Mouse (Mus musculus) hindbrain, embryonic 12.5 days (tissue): Measurements from ENCODE around the gene P4hb. TPM values are rescaled to one million over a fixed set of nuclear protein-coding genes. Genes with fewer than 3 reads are reported as not detected.
A peak's percentile ranks its signal among the peaks of the same experiment; 100 is the strongest.

Source experiments
- ATAC-seq: fragments of 200-750 bp; cut with Nextera tagmentation; 2 replicates; pipeline ENCODE4 v1.8.0; 2017; ENCODE audit warnings: moderate TSS enrichment; ENCODE audit not compliant: low FRiP score
- H3K27ac ChIP-seq: fragments of 300-500 bp; sonication (generic); 2 replicates; pipeline ENCODE4 v1.5.1; 2016; ENCODE audit warnings: mild to moderate bottlenecking
- H3K27me3 ChIP-seq: fragments of 300-500 bp; sonication (generic); 2 replicates; pipeline ENCODE4 v1.6.1; 2016; ENCODE audit warnings: mild to moderate bottlenecking
- H3K36me3 ChIP-seq: fragments of 300-500 bp; sonication (generic); 2 replicates; pipeline ENCODE4 v1.6.1; 2016; ENCODE audit warnings: mild to moderate bottlenecking
- H3K4me1 ChIP-seq: fragments of 300-500 bp; sonication (generic); 2 replicates; pipeline ENCODE4 v1.6.1; 2016
- H3K4me2 ChIP-seq: fragments of 300-500 bp; sonication (generic); replicated peaks from 2 replicates; pipeline ENCODE4 v1.6.1; 2016; ENCODE audit warnings: mild to moderate bottlenecking
- H3K4me3 ChIP-seq: fragments of 300-500 bp; sonication (generic); 2 replicates; pipeline ENCODE4 v1.5.1; 2016; ENCODE audit warnings: mild to moderate bottlenecking
- H3K9ac ChIP-seq: fragments of 300-500 bp; sonication (generic); 2 replicates; pipeline ENCODE4 v1.6.1; 2016; ENCODE audit warnings: mild to moderate bottlenecking, moderate library complexity
- H3K9me3 ChIP-seq: fragments of 300-500 bp; sonication (generic); replicated peaks from 2 replicates; pipeline ENCODE4 v1.6.1; 2016; ENCODE audit warnings: mild to moderate bottlenecking
- WGBS: fragments of 180-500 bp; shearing (Covaris S2); methylation state at CpG from one replicate; pipeline ENCODE4 v1.1.7; 2016; 5-methylcytosine and 5-hydroxymethylcytosine counted together
- polyA plus RNA-seq: library from polyadenylated mRNA; unstranded; fragments of >200 nt; fragmentation: Nextera tagmentation; extraction: Ambion mirVana; gene quantifications from 2 replicates; pipeline ENCODE4 v1.2.1, GENCODE M21; 2016

Gene P4hb
- 473 and 486 TPM in 2 replicates for polyA plus RNA-seq

DNA sequence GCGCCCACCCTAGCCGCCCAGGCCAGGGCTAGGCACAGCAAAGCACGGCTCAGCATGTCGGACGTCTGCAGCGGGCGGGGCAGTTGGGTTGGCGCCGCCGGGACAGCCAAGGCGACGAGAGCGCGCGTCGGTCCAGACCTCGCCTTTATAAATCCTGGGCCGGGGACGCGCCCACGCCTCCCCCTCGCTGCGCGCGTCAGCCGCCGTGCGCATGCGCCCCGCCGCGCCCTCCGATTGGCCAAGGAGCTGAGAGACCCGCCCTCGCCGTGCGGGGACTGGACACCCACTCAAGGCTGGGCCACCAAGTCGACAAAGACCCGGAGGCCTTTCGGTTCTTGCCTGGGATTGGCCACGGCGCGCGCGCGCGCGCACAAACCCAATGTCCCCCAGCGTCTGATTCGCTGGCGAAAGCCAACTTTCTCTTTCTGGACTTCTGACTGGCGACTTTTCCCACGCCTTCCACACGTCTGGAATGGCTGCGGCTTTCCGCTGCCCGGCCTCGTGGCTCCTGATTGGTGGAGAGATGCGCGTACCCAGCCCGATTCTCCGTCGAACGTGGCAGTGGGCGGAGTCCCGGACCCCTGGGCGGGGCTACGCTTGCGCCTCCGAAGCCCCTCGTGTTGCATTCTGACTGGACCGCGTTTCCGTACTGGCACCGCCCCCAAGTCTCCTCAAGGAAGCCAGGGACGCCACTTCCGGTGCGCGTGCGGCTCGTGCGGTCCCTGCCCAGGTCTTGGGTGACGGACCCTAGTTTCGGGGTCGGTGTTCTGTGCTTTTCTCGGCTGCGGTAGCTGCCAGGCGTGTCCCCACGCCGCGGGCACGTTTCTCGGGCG is at the start of gene P4hb:
Gene P4hb, minus strand, starts transcription at position 502 of the 833 bp plus-strand sequence.
- under 1% methylated on average over 92 of the region's 94 CpGs for WGBS
- H3K27me3 ChIP-seq = no peaks in the 10 kb centered on the region
- no peaks in the 10 kb centered on the region for H3K9me3 ChIP-seq
- peaks cover 38% of the 10 kb centered on the region for H3K36me3 ChIP-seq
- peak within 1 kb of the TSS; percentile 95 for H3K27ac ChIP-seq
- peak; percentile 98 for ATAC-seq
- peak within 1 kb of the TSS; percentile 69 for H3K4me3 ChIP-seq
- H3K4me1 ChIP-seq = peaks cover 20% of the 10 kb centered on the region
- peak within 1 kb of the TSS; percentile 86 for H3K4me2 ChIP-seq
- H3K9ac ChIP-seq = peak within 1 kb of the TSS; percentile 87

DNA sequence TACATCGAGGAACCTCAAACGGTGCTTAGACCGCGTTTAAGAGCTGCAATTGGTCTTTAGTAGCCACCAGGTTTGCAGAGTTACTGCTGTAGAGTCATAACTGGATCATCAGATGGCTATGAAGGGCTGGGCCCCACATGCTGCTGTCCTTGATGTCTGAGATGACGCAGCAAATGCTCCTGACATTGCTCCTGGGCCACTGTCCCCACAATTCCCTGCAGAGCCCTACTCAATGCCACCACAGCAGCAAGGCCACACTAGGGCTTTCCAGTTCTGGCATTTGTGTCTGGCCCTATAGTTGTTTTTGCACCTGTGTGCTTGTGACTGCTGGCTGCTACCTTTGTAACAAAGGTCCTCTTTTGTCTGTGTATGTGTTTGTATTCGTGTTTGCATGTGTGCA is 49.8 kb upstream of the P4hb start:
- H3K4me3 ChIP-seq = no peak overlapping the region
- peaks cover 23% of the 10 kb centered on the region for H3K4me1 ChIP-seq
- H3K9ac ChIP-seq = no peak overlapping the region
- H3K36me3 ChIP-seq = peaks cover 64% of the 10 kb centered on the region
- 95% methylated on average over 6 of the region's 6 CpGs for WGBS
- no peak overlapping the region for H3K27ac ChIP-seq
- H3K4me2 ChIP-seq = no peak overlapping the region
- ATAC-seq = no peak
- H3K27me3 ChIP-seq = no peaks in the 10 kb centered on the region
- H3K9me3 ChIP-seq = no peaks in the 10 kb centered on the region

DNA sequence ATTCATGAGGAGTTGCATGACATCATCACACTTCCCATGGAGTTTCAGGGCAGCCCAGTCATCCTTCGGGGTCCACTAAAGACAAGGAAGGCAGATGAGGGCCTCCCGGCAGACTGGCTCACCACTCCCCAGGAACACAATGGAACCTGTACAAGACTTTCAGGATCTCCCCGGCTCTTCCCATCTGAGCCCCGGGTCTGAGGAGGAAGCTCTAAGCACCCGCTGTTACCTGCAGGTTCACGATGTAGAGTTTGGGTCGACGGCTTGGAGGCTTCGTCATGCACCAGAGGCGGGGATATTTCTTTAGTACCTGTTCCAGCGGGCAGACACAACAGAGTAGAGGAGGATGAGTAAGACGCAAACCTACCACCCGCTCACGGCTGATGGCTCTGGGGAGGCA is 47.1 kb upstream of the P4hb start:
- H3K4me3 ChIP-seq = no peak overlapping the region
- peaks cover 36% of the 10 kb centered on the region for H3K4me1 ChIP-seq
- no peak for ATAC-seq
- WGBS = 94% methylated on average over 14 of the region's 14 CpGs
- no peak overlapping the region for H3K27ac ChIP-seq
- no peaks in the 10 kb centered on the region for H3K9me3 ChIP-seq
- H3K36me3 ChIP-seq = peaks cover 54% of the 10 kb centered on the region
- H3K4me2 ChIP-seq = no peak overlapping the region
- no peaks in the 10 kb centered on the region for H3K27me3 ChIP-seq
- H3K9ac ChIP-seq = no peak overlapping the region

GRCm38 (mm10) chr11:120618619-120619535 is 45.8 kb upstream of the P4hb start:
- 94% methylated on average over 25 of the region's 25 CpGs for WGBS
- Histone ChIP-seq H3K4me1 (peaks cover 30% of the 10 kb centered on the region), H3K9ac (no peak overlapping the region), H3K27me3 (no peaks in the 10 kb centered on the region), H3K27ac (peak overlapping the region; percentile 79), H3K36me3 (peaks cover 57% of the 10 kb centered on the region), H3K4me3 (peak overlapping the region; percentile 71; the same call in 1 of the 2 replicates), H3K4me2 (no peak overlapping the region), H3K9me3 (no peaks in the 10 kb centered on the region)
- no peak for ATAC-seq

- Histone ChIP-seq H3K27me3 (no peaks in the 10 kb centered on the region), H3K36me3 (peaks cover 62% of the 10 kb centered on the region)
These were observed 44.6 kb upstream of the P4hb start, which contains the start of gene Pcyt2 for GRCm38 (mm10) chr11:120617519-120618112. Pcyt2 (minus strand) TSS chr11:120617936.

DNA sequence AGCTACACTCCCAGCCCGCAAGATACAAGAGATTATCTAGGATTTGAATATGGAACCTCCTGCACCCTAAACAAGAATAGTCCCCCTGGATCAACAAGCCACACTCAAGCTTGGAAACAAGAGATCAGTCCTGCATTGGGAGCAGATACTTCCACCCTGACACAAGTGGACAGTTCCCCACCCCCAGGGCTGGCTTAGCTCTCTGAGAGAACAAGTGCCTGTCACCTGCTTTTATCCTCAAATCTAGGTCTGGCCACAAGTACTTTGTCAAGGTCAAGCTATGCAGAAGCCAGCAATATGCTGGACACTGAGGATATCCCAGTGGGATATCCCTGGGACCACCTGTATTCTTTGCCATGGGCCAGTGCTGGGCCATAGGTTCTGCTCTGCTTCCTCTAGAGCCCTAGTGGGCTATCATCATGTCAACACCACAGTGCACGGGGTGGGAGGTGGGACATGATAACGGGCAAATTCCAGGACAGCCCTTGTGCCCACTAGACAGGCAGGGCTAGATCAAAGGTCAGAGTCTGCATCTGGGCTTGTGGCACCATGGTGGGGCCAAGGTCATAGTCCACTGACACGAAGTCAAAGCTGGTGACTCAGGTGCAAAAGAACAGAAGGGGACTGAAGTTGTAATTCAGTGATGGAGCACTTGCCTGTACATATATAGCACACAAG is 43.7 kb upstream of the P4hb start:
- peak overlapping the region; percentile 56 for H3K4me2 ChIP-seq
- no peak for ATAC-seq
- no peaks in the 10 kb centered on the region for H3K27me3 ChIP-seq
- peak overlapping the region; percentile 79; the same call in 1 of the 2 replicates for H3K27ac ChIP-seq
- H3K36me3 ChIP-seq = peaks cover 62% of the 10 kb centered on the region
- 56% methylated on average over 4 of the region's 4 CpGs for WGBS
- peak overlapping the region; percentile 71 for H3K4me3 ChIP-seq
- H3K9ac ChIP-seq = peak overlapping the region; percentile 80
- no peaks in the 10 kb centered on the region for H3K9me3 ChIP-seq
- peaks cover 24% of the 10 kb centered on the region for H3K4me1 ChIP-seq

More at GRCm38 (mm10) chr11:120617519-120618112, 44.6 kb upstream of the P4hb start, which contains the start of gene Pcyt2:
- ATAC-seq = peak; percentile 96
- peak within 1 kb of the TSS; percentile 71 for H3K4me3 ChIP-seq
- peak within 1 kb of the TSS; percentile 80 for H3K9ac ChIP-seq
- no peaks in the 10 kb centered on the region for H3K9me3 ChIP-seq
- peaks cover 24% of the 10 kb centered on the region for H3K4me1 ChIP-seq
- peak within 1 kb of the TSS; percentile 56 for H3K4me2 ChIP-seq
- peak within 1 kb of the TSS; percentile 79 for H3K27ac ChIP-seq
- WGBS = 1% methylated on average over 56 of the region's 56 CpGs

GRCm38 (mm10) chr11:120615606-120616203 is 42.7 kb upstream of the P4hb start:
- no peak for ATAC-seq
- Histone ChIP-seq H3K27me3 (no peaks in the 10 kb centered on the region), H3K4me1 (peaks cover 24% of the 10 kb centered on the region), H3K36me3 (peaks cover 64% of the 10 kb centered on the region), H3K9me3 (no peaks in the 10 kb centered on the region), H3K4me3 (no peak overlapping the region), H3K4me2 (no peak overlapping the region), H3K9ac (peak overlapping the region; percentile 32; the same call in 1 of the 2 replicates), H3K27ac (no peak overlapping the region)
- 92% methylated on average over 11 of the region's 11 CpGs for WGBS

DNA sequence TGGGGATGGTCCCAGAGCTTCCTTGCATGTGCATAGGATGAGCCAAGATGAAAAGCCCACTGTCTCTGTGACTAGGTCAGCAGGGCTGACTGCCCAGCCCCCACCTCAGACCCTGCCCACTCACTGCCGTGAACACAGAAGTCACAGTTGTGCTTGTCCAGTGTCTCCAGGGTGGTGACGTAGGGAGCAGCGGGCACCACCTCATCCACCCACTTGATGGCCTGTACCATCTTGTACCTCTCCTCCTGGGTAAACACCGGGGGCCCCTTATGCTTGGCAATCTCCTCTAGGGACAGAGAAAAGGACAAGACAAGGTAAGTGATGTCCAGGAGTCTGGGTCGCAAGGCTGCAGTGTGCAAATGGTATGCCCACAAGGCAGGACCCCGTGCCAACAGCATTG is 42.1 kb upstream of the P4hb start:
- Histone ChIP-seq H3K4me2 (no peak overlapping the region), H3K4me3 (no peak overlapping the region), H3K9ac (peak overlapping the region; percentile 32; the same call in 1 of the 2 replicates), H3K36me3 (peaks cover 63% of the 10 kb centered on the region), H3K9me3 (no peaks in the 10 kb centered on the region), H3K27me3 (no peaks in the 10 kb centered on the region), H3K27ac (no peak overlapping the region), H3K4me1 (peaks cover 24% of the 10 kb centered on the region)
- no peak for ATAC-seq
- WGBS = 96% methylated on average over 6 of the region's 6 CpGs

GRCm38 (mm10) chr11:120613976-120614375 is 40.9 kb upstream of the P4hb start:
- WGBS = 82% methylated on average over 8 of the region's 8 CpGs
- peaks cover 10% of the 10 kb centered on the region for H3K27me3 ChIP-seq

GRCm38 (mm10) chr11:120613481-120613972 is 40.5 kb upstream of the P4hb start:
- 92% methylated on average over 10 of the region's 10 CpGs for WGBS
- no peak for ATAC-seq
- H3K9ac ChIP-seq = no peak overlapping the region; the same call in 1 of the 2 replicates
- peaks cover 14% of the 10 kb centered on the region for H3K27me3 ChIP-seq
- H3K4me2 ChIP-seq = no peak overlapping the region
- peaks cover 57% of the 10 kb centered on the region for H3K36me3 ChIP-seq
- peaks cover 27% of the 10 kb centered on the region for H3K4me1 ChIP-seq
- H3K9me3 ChIP-seq = no peaks in the 10 kb centered on the region
- H3K27ac ChIP-seq = no peak overlapping the region
- no peak overlapping the region for H3K4me3 ChIP-seq

More at GRCm38 (mm10) chr11:120613976-120614375, 40.9 kb upstream of the P4hb start:
- Histone ChIP-seq H3K4me1 (peaks cover 24% of the 10 kb centered on the region), H3K9me3 (no peaks in the 10 kb centered on the region), H3K9ac (no peak overlapping the region; the same call in 1 of the 2 replicates), H3K4me2 (no peak overlapping the region), H3K36me3 (peaks cover 62% of the 10 kb centered on the region), H3K4me3 (no peak overlapping the region), H3K27ac (no peak overlapping the region)
- ATAC-seq = no peak

DNA sequence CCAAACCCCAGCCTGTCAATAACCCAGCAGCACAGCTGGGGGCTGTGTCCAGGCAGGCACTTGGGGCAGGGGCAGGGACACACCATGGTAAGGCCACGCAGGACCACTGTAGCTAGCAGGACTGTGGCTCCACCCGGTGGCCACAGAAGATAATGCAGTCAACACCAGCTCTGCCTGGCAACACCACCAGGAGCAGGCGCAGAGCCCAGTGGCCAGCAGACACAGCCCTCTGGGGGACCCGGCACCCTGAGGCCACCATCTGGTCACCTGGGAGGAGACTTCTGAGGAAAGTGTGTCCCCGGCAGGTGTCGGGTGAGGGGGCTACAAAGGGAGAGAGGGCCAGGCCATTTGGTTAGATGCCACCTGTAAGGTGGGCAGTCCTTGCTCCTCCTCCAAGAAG is 39.7 kb upstream of the P4hb start:
- Histone ChIP-seq H3K36me3 (peaks cover 50% of the 10 kb centered on the region), H3K4me2 (no peak overlapping the region), H3K4me3 (no peak overlapping the region), H3K9me3 (no peaks in the 10 kb centered on the region), H3K27me3 (peaks cover 17% of the 10 kb centered on the region), H3K4me1 (peaks cover 27% of the 10 kb centered on the region), H3K9ac (no peak overlapping the region), H3K27ac (no peak overlapping the region)
- ATAC-seq = no peak
- WGBS = 43% methylated on average over 6 of the region's 6 CpGs
